Mouse (Mus musculus) layer of hippocampus, adult 9-11 months (tissue): Measurements from ENCODE around the gene Armc12.

Source experiments
- DNase-seq: peaks from one replicate; pipeline ENCODE4 v3.0.0; 2022

Armc12 gene

GRCm38 (mm10) chr17:28530506-28530905, at the start of gene Armc12:
Gene Armc12 (plus strand): TSS chr17:28530806.
- DNase-seq = no peak

GRCm38 (mm10) chr17:28484704-28485445, 45.7 kb upstream of the Armc12 start:
- DNase-seq = peak; percentile 18

GRCm38 (mm10) chr17:28485446-28485948, 45.1 kb upstream of the Armc12 start:
- DNase-seq = peak; percentile 21

- DNase-seq = peak; percentile 97
Observed at GRCm38 (mm10) chr17:28485977-28486400, 44.6 kb upstream of the Armc12 start.

GRCm38 (mm10) chr17:28486720-28487119, 43.9 kb upstream of the Armc12 start:
- no peak for DNase-seq

GRCm38 (mm10) chr17:28487584-28488257, 42.9 kb upstream of the Armc12 start:
- DNase-seq = no peak

- DNase-seq = no peak
Observed at GRCm38 (mm10) chr17:28488258-28489013, 42.2 kb upstream of the Armc12 start.

GRCm38 (mm10) chr17:28491035-28491770, 39.4 kb upstream of the Armc12 start:
- no peak for DNase-seq

- no peak for DNase-seq
Observed at GRCm38 (mm10) chr17:28495832-28496231, 34.8 kb upstream of the Armc12 start.

GRCm38 (mm10) chr17:28499190-28499589, 31.4 kb upstream of the Armc12 start:
- DNase-seq = no peak

GRCm38 (mm10) chr17:28500465-28500864, 30.1 kb upstream of the Armc12 start:
- DNase-seq = no peak

- no peak for DNase-seq
Observed at GRCm38 (mm10) chr17:28502196-28502821, 28.3 kb upstream of the Armc12 start.

GRCm38 (mm10) chr17:28504182-28504581, 26.4 kb upstream of the Armc12 start:
- no peak for DNase-seq

GRCm38 (mm10) chr17:28505591-28505990, 25.0 kb upstream of the Armc12 start:
- DNase-seq = no peak

- DNase-seq = no peak
Observed at GRCm38 (mm10) chr17:28506895-28507294, 23.7 kb upstream of the Armc12 start.

GRCm38 (mm10) chr17:28507496-28507895, 23.1 kb upstream of the Armc12 start:
- no peak for DNase-seq

GRCm38 (mm10) chr17:28510445-28511342, 19.9 kb upstream of the Armc12 start:
- DNase-seq = no peak

- DNase-seq = no peak
Observed at GRCm38 (mm10) chr17:28511616-28512541, 18.7 kb upstream of the Armc12 start.

GRCm38 (mm10) chr17:28512696-28513095, 17.9 kb upstream of the Armc12 start:
- no peak for DNase-seq

GRCm38 (mm10) chr17:28513337-28513736, 17.3 kb upstream of the Armc12 start:
- DNase-seq = no peak
